Comparison of ENCODE assay signal across 10 mouse cellular contexts in genomic region chr8:124291693-124292092, GRCm38 (mm10).
"Had no signal": no experiment of that assay in that cellular context is flagged by ENCODE, and none has a peak within 500 bp of the region (broad histone marks: within the 10 kb centered on the region; RNA-seq: fewer than 3 reads in every experiment).

No protein-coding gene starts in this region.

- H3K27me3 ChIP-seq: midbrain, embryonic 15.5 days; neural tube, embryonic 15.5 days had no signal

- DNase-seq: kidney, adult 18-20 months; lung, adult 2 months; right cerebral cortex, adult 18-20 months; right cerebral cortex, postnatal 25 days had no signal

- H3K9me3 ChIP-seq: limb, embryonic 10.5 days; midbrain, embryonic 15.5 days; neural tube, embryonic 15.5 days had no signal

- H3K4me2 ChIP-seq: midbrain, embryonic 11.5 days; midbrain, embryonic 15.5 days; neural tube, embryonic 15.5 days had no signal

- H3K27ac ChIP-seq: limb, embryonic 10.5 days; midbrain, embryonic 15.5 days; neural tube, embryonic 15.5 days had no signal

- H3K4me3 ChIP-seq: left cerebral cortex, adult 2 months; limb, embryonic 10.5 days; midbrain, embryonic 15.5 days; neural tube, embryonic 15.5 days had no signal

- ATAC-seq: lung, postnatal 0 days; midbrain, embryonic 15.5 days had no signal

- H3K9ac ChIP-seq: midbrain, embryonic 15.5 days; neural tube, embryonic 15.5 days had no signal
